Mouse (Mus musculus): ENCODE data around the gene Slc17a9.

Gene Slc17a9

DNA sequence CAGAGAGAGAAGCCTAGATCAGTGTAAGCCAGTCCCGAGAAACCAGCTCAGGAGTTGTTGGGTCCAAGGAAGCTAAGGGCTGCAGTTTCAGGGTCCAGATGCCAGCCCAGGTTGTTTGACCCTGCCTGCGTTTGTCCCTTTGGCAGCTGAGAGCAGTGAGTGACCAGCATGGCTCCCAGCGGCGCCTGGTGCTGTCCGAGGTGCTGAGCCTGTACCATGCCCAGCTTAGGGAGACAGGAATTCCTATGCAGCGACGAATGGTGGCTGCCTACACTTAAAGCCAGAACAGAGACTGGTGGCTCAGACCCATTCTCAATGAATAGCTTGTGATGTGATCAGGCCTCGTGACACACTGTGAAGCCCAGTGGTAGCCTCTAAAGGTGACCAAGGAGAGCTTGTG lies 30.8 kb downstream of the Slc17a9 start:
- no peak for DNase-seq (ENCODE audit: low spot score)

DNA sequence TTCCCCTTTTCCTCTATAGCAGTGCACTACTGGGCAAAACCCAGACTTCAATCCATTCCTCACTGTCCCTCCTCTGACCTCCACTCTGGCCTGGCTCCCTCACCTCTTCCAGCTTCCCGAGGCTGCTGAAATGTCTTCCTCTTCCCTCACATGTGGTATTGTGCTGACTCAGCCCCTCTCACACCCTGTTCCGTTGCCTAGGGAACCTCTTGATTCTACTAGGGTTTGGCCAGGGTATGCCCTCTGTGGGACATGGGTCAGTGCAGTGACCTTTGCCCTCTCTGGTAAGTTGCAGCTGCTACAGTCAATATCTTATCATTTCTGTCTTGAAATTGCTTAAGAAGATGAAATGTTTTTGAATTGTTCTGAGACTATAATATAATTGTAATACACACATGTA lies 31.7 kb downstream of the Slc17a9 start:
- DNase-seq (ENCODE audit: low spot score), result no peak

DNA sequence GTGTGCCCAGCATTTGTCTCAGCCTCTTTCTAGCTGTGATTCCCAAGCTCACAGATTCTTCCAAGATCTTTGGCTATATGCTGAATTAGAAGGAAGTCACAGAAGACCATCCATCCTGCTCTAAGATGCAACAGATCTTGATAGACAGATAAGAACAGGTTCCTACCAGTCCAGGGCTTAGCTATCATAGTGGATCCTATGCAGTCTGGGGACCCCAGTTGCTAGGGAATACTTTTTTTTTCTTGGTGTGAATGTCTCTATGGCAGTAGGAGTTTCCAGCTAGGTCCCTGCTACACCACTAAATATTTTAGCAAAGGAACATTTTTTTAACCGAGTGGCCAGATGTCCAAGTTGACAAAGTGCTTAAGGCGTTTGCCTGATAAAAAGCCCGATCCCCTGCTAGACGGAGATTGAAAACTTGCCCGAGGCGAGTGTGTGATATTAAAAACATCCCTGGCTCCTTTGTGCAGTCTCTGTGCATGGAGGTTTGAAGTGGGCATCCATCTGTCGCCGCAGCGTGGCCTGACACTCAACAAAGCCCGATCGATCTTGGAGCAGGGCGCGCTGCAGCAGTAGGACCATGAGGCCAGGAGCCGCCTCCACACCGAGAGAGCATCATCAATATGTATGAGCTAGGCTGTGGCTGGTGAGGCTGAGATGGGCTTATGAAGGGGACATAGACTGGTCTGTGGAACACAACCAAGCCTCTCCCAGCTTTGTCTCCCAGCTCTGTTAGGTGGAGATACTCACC lies 33.6 kb downstream of the Slc17a9 start:
- DNase-seq (ENCODE audit: low spot score), result no peak

DNA sequence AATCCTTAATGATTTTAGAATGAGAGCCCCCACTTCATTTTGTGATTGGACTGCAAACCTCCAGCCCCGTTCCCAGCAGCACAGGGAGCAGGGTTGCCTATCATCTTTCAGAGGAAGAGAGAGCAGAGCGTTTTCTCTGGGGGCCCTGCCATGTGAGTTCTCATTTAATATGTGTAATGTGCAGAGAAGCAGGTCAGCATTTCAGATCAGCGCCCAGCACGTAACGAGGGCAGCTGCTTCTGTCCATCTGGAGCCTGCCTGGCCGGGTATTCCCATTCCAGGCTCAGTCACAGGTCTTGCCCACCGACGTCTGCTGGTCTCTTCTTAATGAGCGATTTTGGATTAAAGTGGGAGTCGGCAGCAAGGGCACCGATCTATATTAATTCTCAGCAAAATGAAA lies 39.9 kb downstream of the Slc17a9 start:
- DNase-seq (ENCODE audit: low spot score), result no peak

DNA sequence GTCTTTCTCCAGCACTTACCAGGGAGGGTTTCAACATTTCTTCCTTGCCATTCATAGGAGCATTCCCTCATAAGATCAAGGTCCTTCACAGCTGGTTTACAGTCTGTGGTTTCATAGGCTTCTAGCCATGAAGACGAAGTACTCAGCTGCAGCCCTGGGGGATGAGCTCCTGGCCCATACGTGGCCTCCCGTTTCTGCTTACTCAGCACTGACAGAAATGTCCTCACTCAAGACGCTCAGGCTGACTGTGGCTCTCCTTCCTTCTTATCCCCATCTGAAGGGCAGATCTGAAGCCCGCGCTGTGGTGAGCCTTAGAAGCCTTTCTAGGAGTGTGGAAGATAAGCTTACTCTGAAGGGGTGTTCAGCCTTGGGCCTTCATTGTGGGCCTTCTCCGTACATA lies 40.6 kb downstream of the Slc17a9 start:
- DNase-seq (ENCODE audit: low spot score), result no peak

DNA sequence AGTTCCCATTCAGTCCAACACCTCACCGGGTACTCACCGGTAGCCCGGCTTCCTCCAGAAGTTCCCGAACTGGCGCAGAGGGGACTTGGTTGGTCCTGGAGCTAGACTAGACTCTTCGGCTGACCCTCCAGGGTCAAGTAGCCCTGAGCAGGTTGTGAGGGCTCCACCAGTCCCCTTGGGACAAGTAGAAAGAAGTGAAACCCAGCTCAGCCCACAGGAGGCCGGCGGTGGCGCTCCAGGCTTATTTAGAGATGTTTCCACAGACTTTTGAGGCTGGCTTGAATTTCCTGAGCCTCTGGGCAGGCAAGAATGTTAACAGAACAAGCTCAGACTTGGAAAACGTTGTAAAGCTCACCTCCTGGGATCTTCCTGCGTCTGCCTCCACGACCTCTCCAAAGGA lies 50.2 kb downstream of the Slc17a9 start:
- DNase-seq (ENCODE audit: low spot score), result no peak

DNA sequence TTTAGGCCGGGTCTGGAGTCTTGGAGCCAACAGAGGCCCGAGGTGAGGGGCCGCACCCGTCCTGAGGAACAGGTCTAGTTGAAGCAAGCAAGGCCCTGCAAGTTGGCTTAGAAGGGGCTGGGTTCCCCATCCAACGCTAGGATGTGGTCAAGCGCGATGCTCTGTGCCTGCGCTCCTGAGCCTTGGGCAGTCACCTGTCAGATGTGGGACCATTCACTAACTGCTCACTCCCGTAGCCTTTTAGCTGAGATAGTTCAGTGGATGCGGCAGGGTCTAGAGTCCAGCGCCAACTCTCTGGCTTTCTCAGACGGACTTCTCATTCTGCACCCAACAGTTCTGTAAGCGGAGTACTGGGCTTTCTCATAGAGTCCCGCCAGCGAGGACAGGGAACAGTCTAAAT lies 50.6 kb downstream of the Slc17a9 start:
- DNase-seq (ENCODE audit: low spot score), result no peak

DNA sequence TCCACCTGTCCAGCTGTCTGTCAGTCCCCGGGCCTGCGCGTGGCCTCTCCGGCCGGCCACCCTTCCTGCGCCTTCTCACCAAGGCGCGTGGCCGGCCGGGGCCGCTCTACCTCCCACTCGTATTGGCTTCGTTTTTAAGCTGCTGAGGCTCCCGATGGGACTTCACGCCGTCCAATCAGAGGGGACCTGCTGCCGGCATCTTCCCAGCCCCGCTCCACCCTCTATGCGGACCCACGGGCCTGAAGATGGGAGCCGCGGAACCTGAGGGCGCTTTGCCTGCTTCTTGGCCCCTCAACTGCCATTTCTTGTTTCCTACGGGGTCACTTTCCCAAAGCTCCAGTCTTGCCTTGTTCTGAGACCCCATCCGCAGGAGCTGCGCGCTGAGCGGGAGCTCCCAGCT lies 51.7 kb downstream of the Slc17a9 start, which contains the start of gene Bhlhe23:
TSS of gene Bhlhe23 (minus strand) at position 108 of the 400 bp plus-strand sequence.
- DNase-seq (ENCODE audit: low spot score), result no peak

DNA sequence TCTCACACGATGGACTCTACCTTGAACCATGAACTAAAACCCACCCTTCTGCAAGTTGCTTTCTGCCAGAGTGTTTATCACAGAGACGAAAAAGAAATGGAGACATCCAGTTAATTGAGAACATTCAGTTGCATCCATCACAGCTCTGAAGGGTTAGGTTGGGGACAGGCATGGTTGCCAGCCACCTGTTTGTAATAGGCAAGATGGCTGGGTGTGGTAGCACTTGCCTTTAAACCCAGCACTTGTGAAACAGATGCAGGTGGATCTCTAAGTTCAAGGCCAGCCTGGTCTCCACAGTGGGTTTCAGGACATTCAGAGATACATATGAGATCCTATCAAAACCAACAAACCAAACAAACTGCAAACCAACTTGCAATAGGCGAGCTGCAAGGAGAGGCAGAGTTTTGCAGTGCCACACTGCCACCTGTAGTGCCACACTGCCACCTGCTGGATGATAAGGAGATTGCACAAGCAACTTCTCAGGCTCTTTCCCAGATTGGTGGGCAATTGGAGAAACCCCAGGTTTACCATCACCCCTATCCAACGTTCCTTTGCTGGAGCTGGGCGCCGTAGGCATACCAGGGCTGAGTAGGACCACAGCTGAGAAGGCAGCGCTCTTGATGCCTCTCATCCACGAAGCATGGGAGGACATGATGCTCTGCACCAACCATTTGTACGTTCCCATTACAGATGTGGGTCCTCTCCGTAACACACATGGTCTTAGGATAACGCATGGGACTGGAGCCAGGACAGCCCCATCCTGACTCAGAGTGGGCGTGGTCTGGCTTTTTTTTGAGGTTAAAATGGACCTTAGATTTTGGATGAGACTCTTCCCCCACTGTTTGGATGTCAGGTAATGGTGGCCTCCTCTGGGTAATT lies 54.4 kb downstream of the Slc17a9 start:
- DNase-seq (ENCODE audit: low spot score), result peak; percentile 42

DNA sequence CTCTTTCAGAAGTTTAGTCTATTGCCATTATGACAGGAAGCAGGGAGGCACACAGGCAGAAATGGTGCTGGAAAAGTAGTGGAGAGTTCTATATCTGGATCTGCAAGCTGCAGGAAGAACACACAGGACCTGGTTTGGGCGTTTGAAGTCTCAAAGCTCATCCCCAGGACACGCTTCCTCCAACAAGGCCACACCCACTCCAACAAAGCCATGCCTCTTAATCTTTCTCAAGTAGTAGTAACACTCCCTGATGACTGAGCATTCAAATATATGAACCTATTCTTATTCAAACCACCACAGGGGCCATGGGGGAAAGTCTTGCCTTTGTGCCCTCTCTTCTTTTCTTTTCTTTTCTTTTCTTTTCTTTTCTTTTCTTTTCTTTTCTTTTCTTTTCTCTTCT lies 55.2 kb downstream of the Slc17a9 start:
- DNase-seq (ENCODE audit: low spot score), result no peak

DNA sequence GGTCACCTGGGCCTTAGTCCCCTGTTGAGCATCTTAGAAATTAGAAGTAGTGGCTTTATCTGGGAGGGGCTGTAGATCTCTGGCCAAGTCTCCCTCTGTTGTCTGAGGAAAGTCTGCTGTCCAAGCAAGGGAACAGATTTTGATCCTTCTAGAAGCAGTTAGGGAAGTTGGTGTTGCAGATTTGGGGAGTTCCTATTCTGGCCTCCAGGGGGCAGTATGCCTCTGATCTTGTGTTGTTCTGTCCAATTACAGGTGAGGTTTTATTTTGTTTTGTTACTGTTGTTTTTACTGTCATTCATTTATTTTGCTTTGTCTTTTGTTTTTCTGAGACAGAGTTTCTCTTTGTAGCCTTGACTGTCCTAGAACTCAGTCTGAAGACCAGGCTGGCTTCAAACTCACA lies 61.7 kb downstream of the Slc17a9 start:
- peak; percentile 26 for DNase-seq (ENCODE audit: low spot score)

DNA sequence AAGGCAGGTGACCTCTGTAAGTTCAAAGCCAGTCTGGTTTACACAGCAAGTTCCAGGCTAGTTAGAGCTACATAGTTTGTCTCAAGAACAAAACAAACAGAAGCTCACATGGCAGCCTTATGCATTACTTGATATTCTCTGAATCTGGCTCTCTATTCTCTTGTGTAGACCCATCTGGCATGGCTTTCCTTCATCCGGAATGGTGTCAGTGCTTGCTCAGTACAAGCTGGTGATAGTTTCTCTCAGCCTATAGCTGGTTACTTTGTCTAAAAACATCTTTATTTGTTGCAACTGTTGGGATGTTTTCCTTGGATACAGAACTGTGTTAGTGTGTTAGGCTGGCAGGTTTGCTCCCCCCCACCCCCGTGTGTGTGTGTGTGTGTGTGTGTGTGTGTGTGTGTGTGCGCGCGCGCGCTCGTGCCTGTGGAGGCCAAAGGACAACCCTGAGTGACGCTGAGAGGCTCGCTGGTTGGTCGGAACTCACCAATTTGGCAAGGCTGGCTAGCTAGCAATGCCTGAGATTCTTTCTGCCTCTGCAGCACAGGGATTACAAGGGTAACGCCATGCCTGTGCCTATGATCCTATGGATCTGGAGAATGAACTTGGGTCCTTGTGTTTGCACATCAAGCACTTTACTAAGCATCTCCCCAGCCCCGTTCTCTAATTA lies 62.6 kb downstream of the Slc17a9 start:
- DNase-seq (ENCODE audit: low spot score), result no peak

DNA sequence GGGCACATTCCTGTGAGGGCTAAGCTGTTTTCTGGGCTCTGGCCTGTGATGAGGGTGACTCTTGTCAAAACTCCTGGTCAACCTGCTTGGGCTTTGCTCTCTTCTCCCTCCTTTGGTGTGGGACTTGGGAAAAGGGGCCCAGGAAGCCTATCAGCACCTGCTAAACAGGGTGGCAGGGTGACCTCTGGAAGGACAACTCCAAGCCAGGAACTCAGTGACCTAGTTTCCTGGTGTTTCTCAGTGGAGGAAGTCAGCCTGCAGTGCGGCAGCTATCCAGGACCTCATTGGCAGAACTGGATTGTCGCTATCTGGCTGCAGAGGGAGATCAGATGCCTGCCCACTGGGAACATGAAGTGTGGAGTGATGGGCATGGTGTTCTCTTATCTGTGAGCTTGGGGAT lies 63.3 kb downstream of the Slc17a9 start:
- no peak for DNase-seq (ENCODE audit: low spot score)

DNA sequence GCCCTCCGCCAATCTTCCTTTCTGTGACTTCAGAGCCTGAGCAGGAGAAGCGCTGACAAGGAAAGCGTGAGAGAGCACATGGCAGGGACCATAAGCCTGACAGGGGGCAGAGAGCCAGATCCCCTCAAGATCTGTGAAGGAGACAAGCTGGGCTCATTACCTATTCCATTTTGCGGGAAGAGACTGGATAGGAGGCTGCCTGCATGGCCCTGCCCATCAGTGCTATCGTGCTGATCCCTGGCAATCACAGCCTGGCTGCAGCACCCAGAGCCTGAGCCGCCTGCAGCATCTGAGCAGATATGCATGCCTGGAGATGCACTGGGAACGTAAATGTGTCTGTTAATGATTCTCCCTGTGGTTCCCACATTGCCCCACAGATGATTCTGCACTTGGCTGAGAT lies 63.8 kb downstream of the Slc17a9 start:
- no peak for DNase-seq (ENCODE audit: low spot score)

DNA sequence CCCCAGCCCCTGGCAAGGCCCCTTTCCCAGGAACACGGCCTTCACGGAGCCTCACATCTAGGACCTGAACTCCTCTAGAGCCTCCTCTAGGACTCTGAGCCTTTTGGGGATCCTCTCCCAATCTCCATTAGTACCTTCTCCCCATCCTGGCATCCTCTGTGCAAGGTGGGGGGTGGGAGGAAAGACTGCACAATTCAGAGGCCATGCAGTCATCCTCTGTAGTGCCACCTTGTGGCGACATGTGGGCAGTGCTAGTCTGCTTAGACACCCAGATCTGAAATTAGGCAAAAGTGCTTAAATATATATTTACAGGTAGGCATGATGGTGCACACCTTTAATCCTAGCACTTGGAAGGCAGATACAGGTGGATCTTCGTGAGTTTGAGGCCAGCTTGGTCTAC lies 66.6 kb downstream of the Slc17a9 start:
- no peak for DNase-seq (ENCODE audit: low spot score)

Data from spleen, adult 12 weeks (tissue).